Mouse (Mus musculus): ENCODE results near the gene Asb2.

- TF ChIP-seq CTCF (IDR thresholded peaks at IDR 0.05; ENCODE audit: borderline replicate concordance, insufficient read depth, low read depth, low read length) (no peak), POLR2A (IDR thresholded peaks at IDR 0.05; ENCODE audit: borderline replicate concordance, insufficient read depth, low read length) (no peak)
Measured at GRCm38 (mm10) chr12:103338162-103338798, 17.5 kb downstream of the Asb2 start.

Measured in cerebellum, adult 2 months (tissue).